In the genomic region with DNA sequence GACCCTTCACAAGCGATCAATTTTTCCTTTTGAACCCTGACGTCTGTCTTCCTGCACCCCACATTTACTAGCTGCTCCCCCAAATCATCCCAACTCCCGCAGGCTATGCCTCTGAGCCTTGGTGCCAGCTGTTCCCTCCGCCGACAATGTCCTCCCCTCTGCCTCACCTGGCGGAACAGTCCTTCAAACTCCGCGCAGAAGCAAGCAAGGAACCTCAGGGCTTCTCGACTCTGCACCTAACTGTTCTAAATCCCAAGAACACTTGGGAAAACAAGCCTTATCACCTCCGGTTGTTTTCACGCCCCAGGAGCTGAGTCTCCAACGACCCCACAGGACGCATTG, we compare ENCODE assay signal across 7 mouse cellular contexts. TPM values are rescaled to one million over a fixed set of nuclear protein-coding genes. Genes with fewer than 3 reads are reported as not detected.
DNase-seq lines count a peak whose midpoint lies in the region; ATAC-seq and TF ChIP-seq lines count a peak whose summit lies in the region.

No protein-coding gene starts in this region.

- H3K4me1 ChIP-seq in embryonic fibroblast, embryonic 13.5 days (ENCODE audit: control insufficient read depth, insufficient read depth, low read length) = peaks cover 4% of the 10 kb centered on the region; the same call in 1 of the 2 replicates
- peaks cover 28% of the 10 kb centered on the region for H3K4me1 ChIP-seq in hindbrain, embryonic 15.5 days (replicated peaks)
- peaks cover 20 to 23% of the 10 kb centered on the region in 2 experiments for H3K4me1 ChIP-seq in liver, embryonic 14.5 days (replicated peaks; ENCODE audit: control insufficient read depth in 2 of 2, insufficient read depth in 2 of 2, low read length in 1 of 2)

- DNase-seq in right cerebral cortex, postnatal 4 days = peak; percentile 13
- DNase-seq in right cerebral cortex, postnatal 25 days = no peak
- no peak for DNase-seq in liver, embryonic 14.5 days (ENCODE audit: low read depth in 3 of 3, low spot score in 3 of 3)
- DNase-seq in testis, postnatal 10 days (ENCODE audit: low spot score) = peak; percentile 45
- DNase-seq in layer of hippocampus, postnatal 14 days (ENCODE audit: low spot score in 2 of 2) = no peak

- no peaks in the 10 kb centered on the region for H3K36me3 ChIP-seq in hindbrain, embryonic 15.5 days
- no peaks in the 10 kb centered on the region for H3K36me3 ChIP-seq in liver, embryonic 14.5 days (replicated peaks; ENCODE audit: control insufficient read depth, insufficient read depth, low read depth)

- peak overlapping the region; percentile 89 for H3K4me3 ChIP-seq in embryonic fibroblast, embryonic 13.5 days (ENCODE audit: insufficient read depth, low read length)
- H3K4me3 ChIP-seq in hindbrain, embryonic 15.5 days = peak overlapping the region; percentile 97
- H3K4me3 ChIP-seq in liver, embryonic 14.5 days (ENCODE audit: insufficient read depth in 1 of 2, low read depth in 2 of 2, low read length in 2 of 2) = peak overlapping the region; percentile 87 to 89

- H3K27me3 ChIP-seq in hindbrain, embryonic 15.5 days = no peaks in the 10 kb centered on the region
- H3K27me3 ChIP-seq in liver, embryonic 14.5 days (ENCODE audit: control insufficient read depth, insufficient read depth, low read length) = no peaks in the 10 kb centered on the region

- peak overlapping the region; percentile 90; the same call in 1 of the 2 replicates for H3K27ac ChIP-seq in embryonic fibroblast, embryonic 13.5 days (ENCODE audit: insufficient read depth, low read length)
- H3K27ac ChIP-seq in hindbrain, embryonic 15.5 days (replicated peaks) = peak overlapping the region; percentile 100
- H3K27ac ChIP-seq in liver, embryonic 14.5 days = peak overlapping the region; percentile 84; the same call in 1 of the 2 replicates

- H3K9me3 ChIP-seq in hindbrain, embryonic 15.5 days = no peaks in the 10 kb centered on the region
- H3K9me3 ChIP-seq in liver, embryonic 14.5 days (ENCODE audit: control insufficient read depth, low read length) = no peaks in the 10 kb centered on the region

- H3K4me2 ChIP-seq in hindbrain, embryonic 15.5 days = peak overlapping the region; percentile 71
- peak overlapping the region; percentile 94 for H3K4me2 ChIP-seq in liver, embryonic 14.5 days (ENCODE audit: low read depth)

- no peak for TF ChIP-seq EP300 in liver, embryonic 14.5 days (IDR thresholded peaks at IDR 0.05; ENCODE audit: low read depth)

- no peak for ATAC-seq in hindbrain, embryonic 15.5 days (ENCODE audit: low FRiP score, low read depth)
- no peak for ATAC-seq in liver, embryonic 14.5 days (ENCODE audit: insufficient read depth)

- no peak for TF ChIP-seq CTCF in embryonic fibroblast, embryonic 13.5 days (IDR thresholded peaks at IDR 0.05; ENCODE audit: borderline replicate concordance, insufficient read depth, low read length)
- no peak for TF ChIP-seq CTCF in liver, embryonic 14.5 days (IDR thresholded peaks at IDR 0.05; ENCODE audit: low read depth)

- WGBS in hindbrain, embryonic 15.5 days = 2% methylated on average over 13 of the region's 13 CpGs
- WGBS in liver, embryonic 14.5 days (ENCODE audit: insufficient replicate concordance) = 2% methylated on average over 13 of the region's 13 CpGs

- peak overlapping the region; percentile 99 for H3K9ac ChIP-seq in hindbrain, embryonic 15.5 days
- peak overlapping the region; percentile 94 for H3K9ac ChIP-seq in liver, embryonic 14.5 days (replicated peaks)

- TF ChIP-seq POLR2A in embryonic fibroblast, embryonic 13.5 days (IDR thresholded peaks at IDR 0.05; ENCODE audit: low read depth, low read length) = no peak

RNA-seq across cellular contexts. Expression of a gene that starts 1.3 kb away (rescaled TPM):
- polyA plus RNA-seq in embryonic fibroblast, embryonic 13.5 days (2011; ENCODE audit: insufficient read length, low read depth, missing spikeins) = 60.5 and 69.8 TPM in 2 replicates
- polyA plus RNA-seq in hindbrain, embryonic 15.5 days (2015; fragmentation: Nextera tagmentation; extraction: Ambion mirVana) = 124 and 136 TPM in 2 replicates
- polyA plus RNA-seq in liver, embryonic 14.5 days (2012; rRNA removed) = 36.5 and 41.5 TPM in 2 replicates
- 37.9 and 38.9 TPM in 2 replicates for polyA plus RNA-seq in liver, embryonic 14.5 days (2014; fragmentation: Nextera tagmentation; extraction: Ambion mirVana)
- total RNA-seq in layer of hippocampus, postnatal 14 days (2021) = 100 to 1,000 TPM; 102 TPM

Comparison
In these comparisons a context has a peak if more than half of its experiments do, and no peak if none do; other contexts are left out.
1. DNase-seq: peak in right cerebral cortex, postnatal 4 days (single experiment) and testis, postnatal 10 days (single experiment); none in right cerebral cortex, postnatal 25 days (single experiment), liver, embryonic 14.5 days (0 of 3) and layer of hippocampus, postnatal 14 days (0 of 2).
2. Peak in every context shown above with its lines, with median percentiles within 50 percentile points of each other: H3K27ac ChIP-seq and H3K4me3 ChIP-seq.